Comparison of ENCODE assay signal across 8 mouse cellular contexts in genomic region chr6:114876033-114876432, GRCm38 (mm10).
DNase-seq lines count a peak whose midpoint lies in the region; ATAC-seq and TF ChIP-seq lines count a peak whose summit lies in the region.

No protein-coding gene starts in this region.

- no peak overlapping the region for H3K4me2 ChIP-seq in neural tube, embryonic 11.5 days (ENCODE audit: low read depth)
- H3K4me2 ChIP-seq in liver, embryonic 13.5 days = peak overlapping the region; percentile 85; the same call in 1 of the 2 replicates
- H3K4me2 ChIP-seq in stomach, postnatal 0 days (replicated peaks; ENCODE audit: low read depth) = no peak overlapping the region

- no peak overlapping the region for H3K4me3 ChIP-seq in cerebellum, adult 2 months (replicated peaks; ENCODE audit: insufficient read depth, low read depth, low read length)
- no peak overlapping the region for H3K4me3 ChIP-seq in neural tube, embryonic 11.5 days (ENCODE audit: low read depth, low read length)
- H3K4me3 ChIP-seq in liver, embryonic 13.5 days (replicated peaks) = no peak overlapping the region
- H3K4me3 ChIP-seq in stomach, postnatal 0 days (ENCODE audit: low read depth, low read length) = no peak overlapping the region

- H3K4me1 ChIP-seq in cerebellum, adult 2 months (ENCODE audit: control insufficient read depth, insufficient read depth, low read length) = peaks cover 21% of the 10 kb centered on the region
- H3K4me1 ChIP-seq in neural tube, embryonic 11.5 days (ENCODE audit: control insufficient read depth, insufficient read depth, low read length) = peaks cover 45% of the 10 kb centered on the region
- peaks cover 88% of the 10 kb centered on the region for H3K4me1 ChIP-seq in liver, embryonic 13.5 days (replicated peaks)
- H3K4me1 ChIP-seq in stomach, postnatal 0 days (replicated peaks; ENCODE audit: control insufficient read depth, insufficient read depth) = peaks cover 27% of the 10 kb centered on the region

- TF ChIP-seq POLR2A in cerebellum, adult 2 months (IDR thresholded peaks at IDR 0.05; ENCODE audit: borderline replicate concordance, insufficient read depth, low read length) = no peak

- 74% methylated on average over 4 of the region's 4 CpGs for WGBS in cerebellum, adult 2 months
- 20% methylated on average over 4 of the region's 4 CpGs for WGBS in neural tube, embryonic 11.5 days
- WGBS in liver, embryonic 13.5 days (ENCODE audit: insufficient replicate concordance) = 45% methylated on average over 4 of the region's 4 CpGs
- WGBS in stomach, postnatal 0 days = 14% methylated on average over 4 of the region's 4 CpGs

- no peak for TF ChIP-seq CTCF in cerebellum, adult 2 months (IDR thresholded peaks at IDR 0.05; ENCODE audit: borderline replicate concordance, insufficient read depth, low read depth, low read length)
- no peak for TF ChIP-seq CTCF in stomach, postnatal 0 days (IDR thresholded peaks at IDR 0.05; ENCODE audit: low read depth)

- no peaks in the 10 kb centered on the region for H3K27me3 ChIP-seq in cerebellum, adult 2 months (ENCODE audit: control insufficient read depth, insufficient read depth, low read length)
- H3K27me3 ChIP-seq in neural tube, embryonic 11.5 days (ENCODE audit: control insufficient read depth, insufficient read depth, low read length) = no peaks in the 10 kb centered on the region
- no peaks in the 10 kb centered on the region for H3K27me3 ChIP-seq in liver, embryonic 13.5 days
- no peaks in the 10 kb centered on the region for H3K27me3 ChIP-seq in stomach, postnatal 0 days (ENCODE audit: control insufficient read depth, insufficient read depth, low read length)

- H3K9me3 ChIP-seq in neural tube, embryonic 11.5 days (ENCODE audit: control insufficient read depth, low read length) = no peaks in the 10 kb centered on the region
- no peaks in the 10 kb centered on the region for H3K9me3 ChIP-seq in liver, embryonic 13.5 days (replicated peaks)
- H3K9me3 ChIP-seq in stomach, postnatal 0 days (ENCODE audit: control insufficient read depth, low read length) = no peaks in the 10 kb centered on the region

- no peak for ATAC-seq in neural tube, embryonic 11.5 days (ENCODE audit: insufficient read depth, low FRiP score, low TSS enrichment)
- ATAC-seq in liver, embryonic 13.5 days (ENCODE audit: low read depth) = no peak
- ATAC-seq in stomach, postnatal 0 days (ENCODE audit: low FRiP score, low TSS enrichment) = no peak

- H3K27ac ChIP-seq in cerebellum, adult 2 months (ENCODE audit: insufficient read depth, low read length) = peak overlapping the region; percentile 37; the same call in 1 of the 2 replicates
- H3K27ac ChIP-seq in neural tube, embryonic 11.5 days (ENCODE audit: low read depth, low read length) = peak overlapping the region; percentile 93
- H3K27ac ChIP-seq in liver, embryonic 13.5 days = peak overlapping the region; percentile 90
- peak overlapping the region; percentile 97 for H3K27ac ChIP-seq in stomach, postnatal 0 days (replicated peaks)

- no peak for TF ChIP-seq EP300 in stomach, postnatal 0 days (optimal IDR thresholded peaks at IDR 0.05)

- no peaks in the 10 kb centered on the region for H3K36me3 ChIP-seq in neural tube, embryonic 11.5 days (ENCODE audit: control insufficient read depth, insufficient read depth, low read length)
- peaks cover 5% of the 10 kb centered on the region; the same call in 1 of the 2 replicates for H3K36me3 ChIP-seq in liver, embryonic 13.5 days
- H3K36me3 ChIP-seq in stomach, postnatal 0 days (ENCODE audit: control insufficient read depth, insufficient read depth, low read length) = 0 out of 2 replicates have a peak, but pooled peaks cover under 1% of the 10 kb centered on the region

- H3K9ac ChIP-seq in neural tube, embryonic 11.5 days (ENCODE audit: low read length) = peak overlapping the region; percentile 22; the same call in 1 of the 2 replicates
- H3K9ac ChIP-seq in liver, embryonic 13.5 days = no peak overlapping the region
- H3K9ac ChIP-seq in stomach, postnatal 0 days (ENCODE audit: low read length) = peak overlapping the region; percentile 38; the same call in 1 of the 2 replicates

- DNase-seq in cerebellum, adult 2 months = no peak
- DNase-seq in cerebellum, adult 11 months = no peak
- no peak for DNase-seq in neural tube, embryonic 11.5 days (ENCODE audit: low spot score)
- no peak for DNase-seq in neural tube, embryonic 10.5 days (ENCODE audit: extremely low spot score, low spot score)
- no peak for DNase-seq in liver, embryonic 13.5 days
- DNase-seq in stomach, postnatal 0 days (ENCODE audit: low spot score) = no peak
- DNase-seq in thymus, postnatal 10 days (ENCODE audit: low spot score in 2 of 2) = no peak
- DNase-seq in cerebellum, postnatal 25 days = no peak

Comparison
In these comparisons a context has a peak if more than half of its experiments do, and no peak if none do; other contexts are left out.
1. H3K27ac ChIP-seq: peak in every context shown above with its lines; median percentile 97 in stomach, postnatal 0 days; 93 in neural tube, embryonic 11.5 days; 90 in liver, embryonic 13.5 days; 37 in cerebellum, adult 2 months.